Mouse (Mus musculus) kidney, adult 2 months (tissue): Measurements from ENCODE around the gene Sf3b1.

ENCODE experiments used
- CTCF ChIP-seq: fragments of 200-500 bp; conservative IDR thresholded peaks from 2 replicates; pipeline ENCODE4 v1.5.1; 2011; ENCODE audit warnings: low read depth, mild to moderate bottlenecking, control low read depth, low read length, moderate library complexity, mixed read lengths; ENCODE audit not compliant: insufficient read depth, insufficient read length
- POLR2A ChIP-seq: fragments of 200-500 bp; IDR thresholded peaks from one replicate; pipeline ENCODE4 v1.6.1; 2011; ENCODE audit warnings: low read depth, low read length, control low read depth

DNA sequence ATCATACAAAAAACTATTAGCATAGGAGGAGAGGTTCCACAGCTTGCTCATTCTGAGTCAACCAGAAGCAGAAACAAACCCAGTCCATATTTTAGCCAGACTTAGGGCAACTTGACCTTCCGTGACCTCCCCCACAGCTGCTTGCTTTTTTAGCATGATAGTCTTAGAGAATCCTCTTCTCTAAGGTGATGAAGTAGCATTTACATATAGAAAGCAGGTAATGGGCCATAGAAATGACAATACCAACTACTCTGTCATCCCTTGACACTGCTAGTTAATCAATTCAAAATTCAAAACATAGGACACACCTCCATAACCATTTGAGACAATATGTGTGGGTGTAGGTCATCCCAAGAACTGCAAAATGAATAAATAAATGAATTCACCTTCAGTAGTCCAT is 12.7 kb upstream of the Sf3b1 start:
- TF ChIP-seq CTCF, result no peak
- no peak for TF ChIP-seq POLR2A
